Mouse (Mus musculus) heart, embryonic 12.5 days (tissue): Measurements from ENCODE around the gene Mcoln3. TPM values are rescaled to one million over a fixed set of nuclear protein-coding genes. Genes with fewer than 3 reads are reported as not detected.

Experiments
- ATAC-seq: fragments of 200-750 bp; cut with Nextera tagmentation; 2 replicates; pipeline ENCODE4 v1.8.0; 2017; ENCODE audit warnings: moderate TSS enrichment, moderate library complexity; ENCODE audit not compliant: insufficient number of reproducible peaks, low FRiP score
- H3K27ac ChIP-seq: fragments of 300-500 bp; sonication (generic); 2 replicates; pipeline ENCODE4 v1.5.1; 2016; ENCODE audit warnings: mild to moderate bottlenecking, moderate library complexity; ENCODE audit not compliant: poor library complexity, severe bottlenecking
- H3K27me3 ChIP-seq: fragments of 300-500 bp; sonication (generic); replicated peaks from 2 replicates; pipeline ENCODE4 v1.6.1; 2016; ENCODE audit warnings: mild to moderate bottlenecking, moderate library complexity
- H3K36me3 ChIP-seq: fragments of 300-500 bp; sonication (generic); 2 replicates; pipeline ENCODE4 v1.6.1; 2016; ENCODE audit warnings: mild to moderate bottlenecking, moderate library complexity
- H3K4me1 ChIP-seq: fragments of 300-500 bp; sonication (generic); replicated peaks from 2 replicates; pipeline ENCODE4 v1.6.1; 2016; ENCODE audit warnings: mild to moderate bottlenecking
- H3K4me2 ChIP-seq: fragments of 300-500 bp; sonication (generic); 2 replicates; pipeline ENCODE4 v1.6.1; 2016; ENCODE audit warnings: mild to moderate bottlenecking, moderate library complexity
- H3K4me3 ChIP-seq: fragments of 300-500 bp; sonication (generic); 2 replicates; pipeline ENCODE4 v1.5.1; 2016; ENCODE audit warnings: mild to moderate bottlenecking
- H3K9ac ChIP-seq: fragments of 300-500 bp; sonication (generic); 2 replicates; pipeline ENCODE4 v1.6.1; 2016; ENCODE audit warnings: mild to moderate bottlenecking, moderate library complexity
- H3K9me3 ChIP-seq: fragments of 300-500 bp; sonication (generic); replicated peaks from 2 replicates; pipeline ENCODE4 v1.6.1; 2016; ENCODE audit warnings: mild to moderate bottlenecking, moderate library complexity
- WGBS: fragments of 180-500 bp; shearing (Covaris S2); methylation state at CpG from one replicate; pipeline ENCODE4 v1.1.7; 2016; 5-methylcytosine and 5-hydroxymethylcytosine counted together
- polyA plus RNA-seq: library from polyadenylated mRNA; unstranded; fragments of >200 nt; fragmentation: Nextera tagmentation; extraction: Ambion mirVana; gene quantifications from 2 replicates; pipeline ENCODE4 v1.2.1, GENCODE M21; 2016

Mcoln3 gene
- polyA plus RNA-seq, 1 experiment from 2014 or later = 0.66 TPM

- WGBS = 14% methylated on average over 18 of the region's 18 CpGs
- peak within 1 kb of the TSS; percentile 97 for H3K4me2 ChIP-seq
- H3K9me3 ChIP-seq = peaks cover 11% of the 10 kb centered on the region
- ATAC-seq = peak; percentile 91
- H3K4me1 ChIP-seq = no peaks in the 10 kb centered on the region
- no peaks in the 10 kb centered on the region for H3K36me3 ChIP-seq
- H3K4me3 ChIP-seq = peak within 1 kb of the TSS; percentile 58
- H3K9ac ChIP-seq = peak within 1 kb of the TSS; percentile 65
- H3K27ac ChIP-seq = no peak within 1 kb of the TSS
- H3K27me3 ChIP-seq = 0 out of 2 replicates have a peak, but pooled peaks cover 3% of the 10 kb centered on the region
Measured at GRCm38 (mm10) chr3:146107921-146108571, 9.2 kb upstream of the Mcoln3 start, which contains the start of gene Wdr63. Gene Wdr63 (minus strand): TSS chr3:146108130.

- no peaks in the 10 kb centered on the region for H3K4me1 ChIP-seq
- H3K4me3 ChIP-seq = no peak overlapping the region
- 0 out of 2 replicates have a peak, but pooled peaks cover 3% of the 10 kb centered on the region for H3K27me3 ChIP-seq
- peaks cover 11% of the 10 kb centered on the region for H3K9me3 ChIP-seq
- H3K27ac ChIP-seq = no peak overlapping the region
- H3K4me2 ChIP-seq = no peak overlapping the region
- no peaks in the 10 kb centered on the region for H3K36me3 ChIP-seq
- no peak for ATAC-seq
- WGBS = 63% methylated on average over 2 of the region's 2 CpGs
- H3K9ac ChIP-seq = no peak overlapping the region
Measured at GRCm38 (mm10) chr3:146108945-146109344, 8.3 kb upstream of the Mcoln3 start.

DNA sequence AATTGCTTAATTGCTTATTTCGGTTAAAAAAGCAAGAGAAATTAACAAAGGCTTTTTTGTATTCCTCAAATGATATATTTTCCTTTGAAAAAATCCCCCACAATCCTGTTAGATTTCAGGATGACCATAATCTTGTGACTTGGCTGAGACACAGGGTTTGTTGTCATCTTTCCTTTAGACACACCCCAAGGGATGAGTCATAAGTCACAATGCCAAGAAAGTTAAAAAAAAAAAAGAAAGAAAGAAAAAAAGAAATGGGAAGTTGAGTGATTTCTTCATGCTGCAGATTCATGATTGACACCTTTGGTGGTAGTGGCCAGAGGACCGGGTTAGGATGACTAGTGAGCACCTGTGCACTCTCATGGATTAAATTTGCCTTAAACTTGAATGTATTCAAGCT, 6.9 kb upstream of the Mcoln3 start:
- Histone ChIP-seq H3K9ac (no peak overlapping the region), H3K27ac (no peak overlapping the region), H3K4me2 (no peak overlapping the region), H3K27me3 (0 out of 2 replicates have a peak, but pooled peaks cover 5% of the 10 kb centered on the region), H3K36me3 (no peaks in the 10 kb centered on the region), H3K4me3 (no peak overlapping the region), H3K9me3 (peaks cover 7% of the 10 kb centered on the region; the same call in 1 of the 2 replicates), H3K4me1 (no peaks in the 10 kb centered on the region)
- 65% methylated on average over 2 of the region's 2 CpGs for WGBS
- no peak for ATAC-seq

- no peak overlapping the region for H3K27ac ChIP-seq
- H3K9me3 ChIP-seq = peaks cover 5% of the 10 kb centered on the region; the same call in 1 of the 2 replicates
- no peak overlapping the region for H3K4me2 ChIP-seq
- H3K9ac ChIP-seq = no peak overlapping the region
- no peaks in the 10 kb centered on the region for H3K36me3 ChIP-seq
- 74% methylated on average over 6 of the region's 6 CpGs for whole genome bisulfite sequencing
- no peak overlapping the region for H3K4me3 ChIP-seq
- 0 out of 2 replicates have a peak, but pooled peaks cover 6% of the 10 kb centered on the region for H3K27me3 ChIP-seq
- ATAC-seq = no peak
- H3K4me1 ChIP-seq = no peaks in the 10 kb centered on the region
Measured at GRCm38 (mm10) chr3:146110916-146111315, 6.3 kb upstream of the Mcoln3 start.

- H3K36me3 ChIP-seq = no peaks in the 10 kb centered on the region
- no peak overlapping the region; the same call in 1 of the 2 replicates for H3K4me3 ChIP-seq
- H3K27me3 ChIP-seq = peaks cover 39% of the 10 kb centered on the region
- H3K9me3 ChIP-seq = no peaks in the 10 kb centered on the region
- peak overlapping the region; percentile 62 for H3K4me2 ChIP-seq
- peaks cover 18% of the 10 kb centered on the region for H3K4me1 ChIP-seq
- no peak for ATAC-seq
- H3K9ac ChIP-seq = no peak overlapping the region
- no peak overlapping the region for H3K27ac ChIP-seq
- 47% methylated on average over 9 of the region's 9 CpGs for WGBS
Measured at GRCm38 (mm10) chr3:146117997-146118457, 777 bp downstream of the Mcoln3 start.

DNA sequence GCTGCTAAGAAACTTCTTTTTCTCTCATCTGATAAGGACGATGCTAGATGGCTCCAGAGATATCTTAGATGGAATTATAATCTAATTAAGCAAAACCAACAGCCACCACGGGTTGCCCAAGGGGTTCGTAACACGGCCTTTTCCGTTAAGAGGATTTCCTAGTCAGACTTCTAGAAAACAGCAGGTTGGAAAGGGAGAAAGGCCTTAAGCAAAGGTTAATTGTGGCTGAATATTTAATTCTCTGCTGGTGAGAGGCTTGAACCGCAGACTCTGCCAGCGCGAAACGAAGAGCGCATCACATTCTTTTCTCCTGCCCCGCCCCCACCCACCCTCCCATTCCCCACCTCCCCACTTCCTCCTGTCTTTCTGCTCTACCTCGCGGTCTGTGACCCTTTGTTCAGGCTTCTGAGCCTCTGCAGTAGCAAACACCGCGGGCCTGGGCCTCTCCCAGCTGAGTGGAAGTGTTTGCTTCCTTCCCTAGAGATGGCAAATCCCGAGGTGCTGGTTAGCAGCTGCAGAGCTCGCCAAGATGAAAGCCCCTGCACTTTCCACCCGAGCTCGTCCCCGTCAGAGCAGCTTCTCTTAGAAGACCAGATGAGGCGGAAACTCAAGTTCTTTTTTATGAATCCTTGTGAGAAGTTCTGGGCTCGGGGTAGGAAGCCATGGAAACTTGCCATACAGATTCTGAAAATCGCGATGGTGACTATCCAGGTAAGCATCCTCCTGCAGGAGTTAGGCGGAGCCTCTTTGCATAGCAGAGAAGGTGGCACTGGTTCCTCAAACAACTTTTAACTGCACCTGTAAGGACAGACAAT, 4.3 kb downstream of the Mcoln3 start:
- H3K9ac ChIP-seq = peak overlapping the region; percentile 51
- H3K9me3 ChIP-seq = no peaks in the 10 kb centered on the region
- H3K27me3 ChIP-seq = peaks cover 37% of the 10 kb centered on the region
- peak overlapping the region; percentile 31 for H3K4me3 ChIP-seq
- no peaks in the 10 kb centered on the region for H3K36me3 ChIP-seq
- H3K4me2 ChIP-seq = peak overlapping the region; percentile 64
- H3K4me1 ChIP-seq = peaks cover 18% of the 10 kb centered on the region
- H3K27ac ChIP-seq = no peak overlapping the region
- WGBS = 10% methylated on average over 25 of the region's 25 CpGs
- 0 out of 2 replicates have a peak, but pooled peaks have one; percentile 22 for ATAC-seq

- Histone ChIP-seq H3K4me1 (peaks cover 17% of the 10 kb centered on the region), H3K9me3 (no peaks in the 10 kb centered on the region), H3K27ac (no peak overlapping the region), H3K4me2 (peak overlapping the region; percentile 64; the same call in 1 of the 2 replicates), H3K4me3 (no peak overlapping the region), H3K27me3 (peaks cover 32% of the 10 kb centered on the region), H3K36me3 (no peaks in the 10 kb centered on the region), H3K9ac (no peak overlapping the region)
- WGBS = 56% methylated on average over 3 of the region's 3 CpGs
- no peak for ATAC-seq
Measured at GRCm38 (mm10) chr3:146122125-146122420, 4.8 kb downstream of the Mcoln3 start.

- H3K4me2 ChIP-seq = no peak overlapping the region
- H3K9me3 ChIP-seq = no peaks in the 10 kb centered on the region
- H3K9ac ChIP-seq = no peak overlapping the region
- WGBS = 84% methylated on average over 8 of the region's 8 CpGs
- no peaks in the 10 kb centered on the region for H3K36me3 ChIP-seq
- no peak overlapping the region for H3K27ac ChIP-seq
- no peak for ATAC-seq
- H3K27me3 ChIP-seq = peaks cover 23% of the 10 kb centered on the region
- no peak overlapping the region for H3K4me3 ChIP-seq
- peaks cover 14% of the 10 kb centered on the region; the same call in 1 of the 2 replicates for H3K4me1 ChIP-seq
Measured at GRCm38 (mm10) chr3:146122807-146123463, 5.7 kb downstream of the Mcoln3 start.

DNA sequence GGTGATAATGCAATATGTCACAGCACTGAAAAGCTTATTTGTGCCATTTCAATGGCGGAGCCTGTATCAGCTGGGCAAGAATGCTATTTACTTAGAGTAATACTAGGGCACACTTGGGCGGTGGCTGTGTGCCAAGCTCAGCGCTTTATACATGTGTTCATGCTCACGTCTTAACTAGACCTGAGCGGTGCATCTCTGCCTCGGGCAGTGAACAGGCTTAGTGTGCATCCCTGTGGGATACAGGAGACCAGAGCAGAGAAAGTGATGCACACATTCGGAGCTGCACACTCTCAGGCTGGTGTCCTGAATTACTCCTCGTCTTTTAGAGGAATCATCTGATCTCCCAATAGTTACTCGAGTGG, 6.2 kb downstream of the Mcoln3 start:
- WGBS = 76% methylated on average over 9 of the region's 9 CpGs
- no peak overlapping the region for H3K27ac ChIP-seq
- ATAC-seq = no peak
- no peak overlapping the region for H3K9ac ChIP-seq
- H3K9me3 ChIP-seq = no peaks in the 10 kb centered on the region
- no peak overlapping the region for H3K4me2 ChIP-seq
- no peak overlapping the region for H3K4me3 ChIP-seq
- no peaks in the 10 kb centered on the region for H3K36me3 ChIP-seq
- peaks cover 18% of the 10 kb centered on the region for H3K27me3 ChIP-seq
- peaks cover 12% of the 10 kb centered on the region; the same call in 1 of the 2 replicates for H3K4me1 ChIP-seq

- no peaks in the 10 kb centered on the region for H3K9me3 ChIP-seq
- no peak for ATAC-seq
- H3K9ac ChIP-seq = peak overlapping the region; percentile 42
- H3K27ac ChIP-seq = no peak overlapping the region
- no peak overlapping the region for H3K4me2 ChIP-seq
- WGBS = 23% methylated on average over 6 of the region's 6 CpGs
- 0 out of 2 replicates have a peak, but pooled peaks cover 5% of the 10 kb centered on the region for H3K4me1 ChIP-seq
- 0 out of 2 replicates have a peak, but pooled peaks cover 4% of the 10 kb centered on the region for H3K27me3 ChIP-seq
- no peak overlapping the region for H3K4me3 ChIP-seq
- H3K36me3 ChIP-seq = no peaks in the 10 kb centered on the region
Measured at GRCm38 (mm10) chr3:146127205-146127604, 10.0 kb downstream of the Mcoln3 start.

GRCm38 (mm10) chr3:146134834-146135233, 17.6 kb downstream of the Mcoln3 start:
- no peak for ATAC-seq
- Histone ChIP-seq H3K9me3 (no peaks in the 10 kb centered on the region; the same call in 1 of the 2 replicates), H3K9ac (no peak overlapping the region), H3K4me3 (no peak overlapping the region), H3K27ac (no peak overlapping the region), H3K4me1 (no peaks in the 10 kb centered on the region; the same call in 1 of the 2 replicates), H3K4me2 (no peak overlapping the region), H3K27me3 (no peaks in the 10 kb centered on the region), H3K36me3 (no peaks in the 10 kb centered on the region)
- WGBS = 73% methylated on average over 9 of the region's 9 CpGs
